Mouse (Mus musculus) kidney, postnatal 14 days (tissue): ENCODE measurements around the gene Gm10282.
A peak's percentile ranks its signal among the peaks of the same experiment; 100 is the strongest.

ENCODE experiments used
- DNase-seq: peaks from one replicate; pipeline ENCODE4 v3.0.0; 2022; ENCODE audit warnings: mixed read lengths

Gene Gm10282

DNA sequence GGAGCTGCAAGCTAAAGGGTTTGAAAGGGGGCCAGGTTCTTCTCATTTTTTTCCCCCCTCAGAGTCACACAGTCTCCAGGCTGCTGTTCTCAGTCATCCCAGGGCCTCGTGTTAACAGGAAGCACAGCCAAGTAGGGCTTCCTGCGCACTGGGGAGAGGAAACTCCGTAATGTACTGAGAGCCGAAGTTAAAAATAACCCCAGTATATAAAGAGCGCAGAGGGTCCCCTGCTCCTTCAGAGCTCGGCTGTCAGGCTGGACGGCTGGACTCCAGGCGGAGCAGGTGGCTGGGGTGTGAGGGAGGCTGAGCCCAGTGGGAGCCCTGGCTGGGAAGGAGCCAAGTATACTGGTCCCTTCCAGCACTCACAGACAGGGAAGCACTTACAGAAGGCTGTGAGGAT lies 9.4 kb downstream of the Gm10282 start:
- peak; percentile 89 for DNase-seq

GRCm38 (mm10) chr8:72295125-72295524 lies 9.9 kb downstream of the Gm10282 start:
- DNase-seq: no peak

DNA sequence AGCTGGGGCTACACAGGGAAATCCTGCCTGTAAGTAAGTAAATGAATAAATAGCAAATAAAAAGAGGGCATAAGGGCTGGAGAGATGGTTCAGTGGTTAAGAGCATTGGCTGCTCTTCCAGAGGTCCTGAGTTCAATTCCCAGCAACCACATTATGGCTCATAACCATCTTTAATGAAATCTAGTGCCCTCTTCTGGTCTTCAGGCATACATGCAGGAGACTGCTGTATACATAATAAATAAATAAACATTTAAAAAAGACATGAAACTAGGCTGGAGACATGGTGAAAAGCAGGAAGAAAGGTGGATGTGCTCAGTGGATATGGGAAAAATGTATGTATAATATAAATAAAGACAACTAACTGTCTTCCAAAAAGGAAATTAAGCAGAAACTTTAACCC lies 11.8 kb downstream of the Gm10282 start:
- DNase-seq: no peak

GRCm38 (mm10) chr8:72291104-72291503 lies 14.0 kb downstream of the Gm10282 start:
- DNase-seq: no peak

- DNase-seq: no peak
Observed at GRCm38 (mm10) chr8:72289051-72289450, 16.0 kb downstream of the Gm10282 start.

DNA sequence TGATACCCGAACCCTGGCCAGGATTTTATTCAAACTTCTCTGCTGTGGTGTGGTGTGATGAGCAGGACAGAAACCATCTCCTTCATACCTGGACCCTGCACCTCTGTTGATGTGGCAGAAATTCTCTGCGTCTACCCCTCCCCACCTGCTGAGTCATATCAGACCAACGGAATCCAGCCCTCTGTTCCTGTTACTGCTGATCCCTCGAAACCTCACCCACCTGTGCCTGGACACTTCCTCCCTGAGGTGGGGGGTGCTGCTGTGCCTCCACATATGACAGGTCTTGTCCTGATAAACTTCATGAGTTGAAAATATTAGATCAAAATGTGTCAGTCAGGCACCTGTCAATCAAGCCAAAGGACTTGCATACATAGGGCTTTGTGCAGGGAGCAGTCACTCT lies 19.8 kb downstream of the Gm10282 start:
- no peak for DNase-seq

- peak; percentile 82 for DNase-seq
Observed at GRCm38 (mm10) chr8:72281634-72282033, 23.4 kb downstream of the Gm10282 start.

DNA sequence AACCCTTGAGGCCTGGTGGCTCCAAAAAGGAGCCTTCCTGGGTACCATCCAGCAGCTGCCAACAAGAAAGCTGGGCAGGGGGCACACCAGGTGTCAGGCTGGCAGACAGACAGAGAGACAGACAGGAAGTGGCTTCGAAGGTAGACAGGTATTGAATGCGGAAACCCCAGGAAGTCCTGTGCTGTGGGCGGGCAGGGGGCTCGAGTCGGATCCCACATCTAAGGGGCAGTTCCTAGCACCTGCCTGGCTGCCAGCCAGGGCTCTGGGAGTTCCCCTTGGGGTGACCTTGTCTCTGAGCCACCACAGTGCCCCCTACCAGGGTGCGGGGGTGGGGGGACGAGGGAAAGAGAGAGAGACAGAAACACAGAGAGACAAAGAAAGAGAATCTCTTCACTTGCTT lies 25.9 kb downstream of the Gm10282 start:
- no peak for DNase-seq

DNA sequence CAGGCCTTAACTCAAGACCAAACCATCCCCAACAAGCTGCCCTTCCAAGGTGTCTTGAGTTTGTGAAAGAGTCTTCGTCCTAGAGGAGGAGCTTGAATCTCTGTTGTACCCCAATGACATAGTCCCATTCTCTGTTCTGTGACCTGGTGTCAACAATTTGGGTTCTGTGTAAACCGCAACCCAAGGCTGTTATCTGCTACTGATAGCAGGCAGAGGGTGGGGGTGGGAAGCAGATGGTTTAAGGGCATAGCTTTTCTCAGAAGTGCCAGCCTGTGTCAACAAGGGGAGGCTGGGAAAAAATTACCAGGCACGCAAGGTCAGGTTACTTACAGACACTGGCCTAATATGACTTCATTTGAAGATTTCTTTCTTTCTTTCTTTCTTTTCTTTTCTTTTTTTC lies 27.8 kb downstream of the Gm10282 start:
- no peak for DNase-seq

DNA sequence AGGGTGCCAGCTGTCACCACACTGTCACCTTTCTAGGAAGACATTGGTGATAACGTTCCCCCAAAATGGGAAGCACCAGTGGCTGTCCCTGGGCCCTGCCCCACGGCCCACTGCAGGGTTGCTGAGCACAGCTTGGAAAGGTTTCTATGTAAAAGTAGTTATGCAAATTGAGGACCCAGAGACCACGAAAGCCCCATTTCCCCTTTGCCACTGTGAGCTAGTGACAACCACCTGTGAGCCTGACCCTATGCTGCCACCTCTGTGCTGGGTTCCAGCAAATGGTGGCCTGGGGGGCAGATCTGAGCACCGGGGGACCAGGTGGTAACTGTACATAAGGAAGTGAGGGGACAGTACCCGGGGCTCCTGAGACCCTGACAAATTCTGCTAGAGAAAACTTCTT lies 31.3 kb downstream of the Gm10282 start:
- DNase-seq: no peak

DNA sequence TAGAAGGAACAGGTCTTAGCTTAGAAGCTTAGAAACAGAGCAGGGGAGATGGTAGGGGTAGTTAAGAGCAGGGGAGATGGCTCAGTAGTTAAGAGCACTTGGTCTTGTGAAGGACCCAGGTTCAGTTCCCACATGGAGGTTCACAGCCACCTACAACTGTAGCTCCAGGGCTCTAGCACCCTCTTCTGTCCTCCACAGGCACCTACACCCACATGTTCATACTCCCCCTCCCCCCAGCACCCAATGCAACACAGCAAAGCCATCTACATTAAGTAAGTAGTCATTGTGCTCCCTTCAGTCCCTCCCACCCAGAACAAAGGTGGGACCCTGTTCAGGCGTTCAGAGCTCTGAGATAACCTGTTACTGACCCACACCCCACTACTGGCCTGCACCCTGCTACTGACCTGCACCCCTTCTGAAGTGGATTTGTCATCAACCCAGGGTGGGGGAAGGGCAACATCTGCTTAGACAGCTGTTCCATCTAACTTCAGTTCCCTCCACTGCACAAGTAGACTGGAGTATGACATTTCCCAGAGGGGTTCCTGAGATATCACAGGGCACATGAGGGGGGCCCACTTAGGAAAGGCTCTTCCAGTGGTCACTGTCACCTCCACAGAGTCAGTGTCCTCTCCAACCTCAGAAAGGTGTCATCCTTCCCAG lies 31.8 kb downstream of the Gm10282 start:
- DNase-seq: no peak

DNA sequence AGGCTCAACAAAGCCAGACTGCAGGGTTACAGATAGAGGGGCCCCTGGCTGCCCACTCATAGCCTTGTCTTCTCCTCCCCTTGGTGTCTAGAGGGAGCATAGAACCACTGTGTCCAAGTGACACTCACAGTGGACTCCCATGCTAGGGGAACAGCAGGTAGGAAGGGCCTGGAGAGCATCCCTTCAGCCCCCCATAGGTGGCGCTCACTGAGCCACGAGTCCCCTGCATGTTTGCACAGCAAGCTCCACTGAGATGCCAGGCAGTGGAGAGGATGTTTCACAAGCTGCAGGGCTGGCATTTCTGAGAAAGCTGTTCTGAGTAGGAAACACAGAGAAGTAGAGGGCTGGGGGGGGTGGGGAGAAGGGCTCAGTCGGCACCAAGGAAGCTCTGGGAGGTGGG lies 32.7 kb downstream of the Gm10282 start:
- peak; percentile 76 for DNase-seq

DNA sequence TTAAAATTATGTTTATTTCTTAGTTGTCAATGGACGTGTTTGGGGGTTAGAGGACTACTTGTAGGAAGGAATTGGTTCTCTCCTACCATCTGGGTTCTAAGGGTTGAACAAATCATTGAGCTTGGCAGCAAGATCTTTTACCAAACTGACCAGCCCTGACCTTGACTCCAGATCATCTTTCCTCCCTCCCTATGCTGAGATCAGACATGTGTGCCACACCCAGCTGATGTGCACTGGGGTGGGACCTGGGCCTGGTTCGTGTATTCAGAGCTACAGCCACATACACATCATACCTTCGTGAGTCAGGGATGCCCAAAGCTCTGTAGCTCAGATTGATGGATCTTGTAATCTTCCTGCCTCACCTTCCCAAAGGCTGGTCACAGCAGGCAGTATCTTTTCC lies 33.4 kb downstream of the Gm10282 start:
- no peak for DNase-seq

GRCm38 (mm10) chr8:72271051-72271660 lies 33.9 kb downstream of the Gm10282 start:
- DNase-seq: no peak

DNA sequence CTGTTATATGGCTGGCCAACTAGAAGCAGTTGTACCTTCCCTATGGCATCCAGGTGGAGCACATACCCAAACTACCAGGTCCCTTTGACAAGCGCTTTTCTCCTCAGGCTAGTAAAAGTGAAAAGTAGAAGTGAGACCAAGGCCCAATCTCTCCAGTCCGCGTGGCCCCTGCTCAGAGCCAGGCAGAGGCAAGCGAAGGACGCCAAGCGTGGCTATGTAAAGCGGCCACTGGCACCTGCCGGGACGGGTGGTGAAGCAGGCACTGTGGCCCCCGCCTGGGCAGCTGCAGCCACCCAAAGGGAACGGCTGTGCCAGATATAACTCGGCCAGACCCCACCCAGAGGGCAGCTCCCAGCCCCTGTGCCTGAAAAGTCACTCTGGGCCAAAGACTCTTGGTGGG lies 34.5 kb downstream of the Gm10282 start:
- no peak for DNase-seq

GRCm38 (mm10) chr8:72268356-72268755 lies 36.7 kb downstream of the Gm10282 start:
- peak; percentile 88 for DNase-seq

DNA sequence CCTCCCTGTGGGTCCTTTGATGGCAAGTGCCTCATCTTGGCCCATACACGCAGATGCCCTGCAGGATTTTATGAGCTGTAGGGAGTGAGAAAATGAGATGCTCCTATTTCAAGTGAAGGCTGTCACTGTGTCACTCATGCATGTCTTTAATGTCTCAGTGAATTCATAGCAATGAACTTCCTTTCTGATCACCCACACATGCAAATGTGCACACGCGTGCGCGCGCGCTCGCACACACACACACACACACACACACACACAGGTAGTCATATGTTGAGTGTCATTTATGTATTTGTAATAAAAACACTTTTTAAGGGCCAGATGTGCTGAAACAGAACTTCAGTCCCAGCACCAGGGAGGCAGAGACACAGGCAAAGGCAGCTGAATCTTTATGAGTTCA lies 38.0 kb downstream of the Gm10282 start:
- no peak for DNase-seq

- DNase-seq: no peak
Observed at GRCm38 (mm10) chr8:72266671-72267070, 38.4 kb downstream of the Gm10282 start.

DNA sequence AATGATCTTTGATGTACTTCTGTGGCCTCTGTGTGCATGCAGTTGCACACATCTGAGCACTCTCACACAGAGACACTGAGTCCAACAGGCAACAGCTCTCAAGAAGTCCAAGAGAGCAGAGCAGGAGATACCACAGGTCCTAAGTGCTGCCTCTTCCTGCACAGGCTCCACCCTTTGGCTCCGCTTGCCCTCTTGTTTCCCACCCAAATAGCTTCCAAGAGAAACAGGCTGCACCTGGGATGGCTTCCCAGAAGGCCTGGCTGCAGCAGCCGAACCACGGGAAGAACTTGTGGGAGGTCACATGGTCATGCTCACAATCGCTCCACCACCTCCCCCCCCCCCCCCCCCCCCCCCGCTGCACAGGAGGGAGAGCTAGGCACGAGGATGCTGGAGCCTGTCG lies 39.7 kb downstream of the Gm10282 start:
- DNase-seq: peak; percentile 70

GRCm38 (mm10) chr8:72263451-72263850 lies 41.6 kb downstream of the Gm10282 start:
- DNase-seq: no peak

GRCm38 (mm10) chr8:72262756-72263155 lies 42.3 kb downstream of the Gm10282 start:
- no peak for DNase-seq

DNA sequence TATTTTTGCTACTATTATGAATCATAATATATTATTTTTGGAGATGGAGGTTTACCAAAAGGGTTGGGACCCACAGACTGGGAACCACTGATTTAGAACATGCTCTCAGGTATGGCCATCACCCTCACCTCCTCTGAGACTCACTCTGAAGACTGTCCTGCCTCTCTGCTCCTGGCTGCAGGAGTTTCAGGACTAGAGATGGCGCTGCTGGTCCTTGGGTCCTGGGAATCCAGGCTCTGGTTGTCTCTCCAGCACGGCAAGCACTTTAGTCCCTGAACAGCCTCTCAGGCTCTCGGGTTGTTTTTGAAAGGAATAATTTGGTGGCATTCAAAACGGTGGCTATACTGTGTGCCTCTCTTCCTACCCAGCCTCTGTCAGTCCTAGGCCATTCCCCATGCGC lies 43.2 kb downstream of the Gm10282 start:
- DNase-seq: peak; percentile 55

DNA sequence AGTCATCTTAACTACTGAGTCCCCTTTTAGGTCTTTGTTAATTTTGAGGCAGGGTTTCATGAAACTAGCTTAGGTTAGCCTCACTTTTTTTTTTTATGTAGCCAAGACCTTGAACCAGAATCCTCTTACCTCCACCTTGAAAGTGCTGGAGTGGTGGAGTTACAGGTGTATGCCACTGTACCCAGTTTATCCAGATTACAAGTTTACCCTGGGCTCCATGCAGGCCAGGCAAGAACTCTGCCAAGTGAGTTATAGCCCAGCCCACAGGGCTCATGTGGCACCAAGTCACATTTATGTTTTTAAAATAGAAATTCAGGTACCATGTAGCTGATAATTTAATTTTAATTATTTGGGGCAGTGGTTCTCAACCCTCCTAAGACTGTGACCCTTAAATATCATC lies 43.6 kb downstream of the Gm10282 start:
- DNase-seq: no peak

DNA sequence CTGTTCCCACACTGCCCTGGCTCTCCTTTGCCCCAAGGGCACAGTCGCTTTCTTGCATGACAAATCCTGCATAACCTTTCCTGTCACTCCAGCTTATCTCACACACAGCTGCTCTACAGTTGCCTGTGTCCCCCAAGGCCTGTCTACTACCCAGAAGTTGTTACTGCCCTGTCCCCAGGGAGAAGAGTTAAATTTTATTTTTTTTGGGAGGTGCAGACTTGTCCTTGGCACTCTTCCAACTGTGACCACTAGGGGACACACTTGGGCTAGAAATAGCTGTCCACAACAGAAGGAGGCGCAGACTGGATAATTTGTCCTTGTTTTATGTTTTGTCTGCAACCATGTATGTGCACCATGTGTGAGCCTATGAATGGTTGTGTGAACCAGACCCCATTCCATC lies 44.0 kb downstream of the Gm10282 start:
- peak; percentile 63 for DNase-seq

DNA sequence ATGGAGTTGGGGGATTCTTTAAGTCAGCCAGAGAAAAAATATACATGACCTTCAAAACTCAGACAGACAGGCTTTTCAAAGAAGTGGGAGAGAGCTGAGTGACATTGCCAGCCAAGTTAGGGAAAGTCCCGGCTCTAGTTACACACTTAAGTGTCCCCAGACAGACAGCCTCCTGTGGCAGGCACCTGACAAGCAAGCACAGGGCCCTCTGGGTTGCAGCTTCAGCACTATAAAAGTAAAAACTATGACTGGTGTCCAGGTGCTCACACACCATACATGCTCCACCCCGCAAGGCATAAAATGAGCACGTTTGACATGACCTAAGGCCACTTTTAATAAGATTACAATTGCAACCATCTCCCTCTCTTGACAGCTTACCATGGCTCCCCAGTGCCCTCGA lies 44.5 kb downstream of the Gm10282 start:
- DNase-seq: no peak
